Mouse (Mus musculus): ENCODE measurements around the gene Snx25. TPM values are rescaled to one million over a fixed set of nuclear protein-coding genes. Genes with fewer than 3 reads are reported as not detected.
A peak's percentile ranks its signal among the peaks of the same experiment; 100 is the strongest.

The Snx25 gene
- 4.9 and 6.1 TPM in 2 replicates for polyA plus RNA-seq (2015; fragmentation: Nextera tagmentation; extraction: Ambion mirVana)

DNA sequence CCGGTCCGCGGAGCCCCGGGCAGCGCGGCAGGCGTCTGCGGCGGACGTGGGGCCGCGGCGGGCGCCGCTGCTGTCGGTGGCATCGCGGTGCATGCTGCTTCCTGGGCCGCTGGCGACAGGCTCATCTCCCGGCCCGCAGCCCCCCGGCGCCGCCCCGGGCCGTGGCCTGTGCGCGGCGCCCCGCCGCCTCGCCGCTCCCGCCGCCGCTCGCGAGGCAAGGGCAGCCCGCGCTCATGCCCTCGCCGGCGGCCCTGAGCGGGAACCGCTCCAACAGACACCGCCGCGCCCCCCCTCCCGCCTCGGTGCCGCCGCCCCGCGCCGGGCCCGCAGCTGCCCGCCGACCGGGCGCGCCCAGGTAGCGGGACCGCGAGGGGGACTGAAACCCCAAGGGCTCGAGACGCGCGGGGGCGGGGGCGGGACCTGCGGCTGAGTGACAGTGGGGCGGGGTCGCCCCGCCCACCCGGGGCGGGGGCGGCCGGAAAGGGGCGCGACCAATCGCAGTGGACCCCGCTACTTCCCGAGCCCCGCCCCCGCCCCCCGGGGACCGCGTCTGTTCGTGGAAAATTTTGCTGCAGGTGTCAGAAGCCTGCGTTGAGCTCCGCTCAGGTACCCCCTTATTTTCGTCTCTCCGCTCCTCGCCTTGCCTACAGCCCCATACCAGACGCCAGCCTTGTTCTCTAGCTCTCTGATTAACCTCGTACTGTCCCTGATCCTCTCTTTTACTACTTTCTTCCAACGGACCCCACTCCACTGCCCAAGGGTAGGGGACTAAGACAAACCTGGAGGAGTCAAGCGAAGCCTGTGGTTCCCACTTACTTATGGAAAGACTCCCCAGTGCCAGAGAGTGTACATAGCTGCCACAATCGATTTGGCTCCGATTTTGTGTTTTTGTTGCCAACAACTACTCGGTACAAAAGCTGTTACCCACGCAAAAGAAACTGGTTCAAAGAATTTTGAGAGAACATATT, at the start of gene Snx25:
TSS of gene Snx25 (minus strand) at position 96 of the 968 bp plus-strand sequence.
- WGBS, result 1% methylated on average over 79 of the region's 103 CpGs
- Histone ChIP-seq H3K27me3 (replicated peaks; ENCODE audit: control insufficient read depth, insufficient read depth, low read length) (peaks cover 5% of the 10 kb centered on the region), H3K4me1 (replicated peaks; ENCODE audit: control insufficient read depth, insufficient read depth, low read length) (peaks cover 17% of the 10 kb centered on the region), H3K9ac (replicated peaks; ENCODE audit: low read depth, low read length) (peak within 1 kb of the TSS; percentile 86), H3K4me3 (replicated peaks; ENCODE audit: low read length) (peak within 1 kb of the TSS; percentile 89), H3K27ac (ENCODE audit: low read length) (peak within 1 kb of the TSS; percentile 53), H3K9me3 (ENCODE audit: control insufficient read depth, low read length) (no peaks in the 10 kb centered on the region), H3K36me3 (ENCODE audit: control insufficient read depth, insufficient read depth) (no peaks in the 10 kb centered on the region), H3K4me2 (ENCODE audit: low read length) (peak within 1 kb of the TSS; percentile 90)
- ATAC-seq, result peak; percentile 85

DNA sequence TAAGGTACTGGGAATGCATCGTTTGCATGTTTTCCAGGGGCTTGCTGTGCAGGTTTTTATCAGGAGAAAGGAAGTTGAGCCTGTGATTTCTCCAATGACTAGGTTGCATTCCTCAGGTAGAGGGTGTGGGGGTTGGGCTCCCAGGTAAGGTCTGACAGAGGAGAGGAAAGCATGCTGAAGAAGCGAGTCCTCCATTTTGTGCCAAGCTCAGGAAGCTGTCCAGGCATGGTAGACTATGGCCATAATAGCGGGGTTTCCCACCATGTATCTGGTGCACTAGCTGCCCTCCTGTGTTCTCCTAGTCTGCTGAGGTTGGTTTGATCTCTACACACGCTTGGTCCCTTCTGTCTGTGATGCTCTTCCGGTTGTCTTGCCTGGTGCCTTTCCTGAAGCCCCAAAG, 45.7 kb upstream of the Snx25 start:
- 95% methylated on average over 5 of the region's 5 CpGs for WGBS
- no peaks in the 10 kb centered on the region for H3K4me1 ChIP-seq (replicated peaks; ENCODE audit: control insufficient read depth, insufficient read depth, low read length)
- no peaks in the 10 kb centered on the region for H3K27me3 ChIP-seq (replicated peaks; ENCODE audit: control insufficient read depth, insufficient read depth, low read length)
- H3K9ac ChIP-seq (replicated peaks; ENCODE audit: low read depth, low read length), result no peak overlapping the region
- H3K4me3 ChIP-seq (replicated peaks; ENCODE audit: low read length), result no peak overlapping the region
- no peaks in the 10 kb centered on the region for H3K9me3 ChIP-seq (ENCODE audit: control insufficient read depth, low read length)
- H3K36me3 ChIP-seq (ENCODE audit: control insufficient read depth, insufficient read depth), result peaks cover 2% of the 10 kb centered on the region; the same call in 1 of the 2 replicates
- H3K4me2 ChIP-seq (ENCODE audit: low read length), result no peak overlapping the region
- H3K27ac ChIP-seq (ENCODE audit: low read length), result no peak overlapping the region
- ATAC-seq, result no peak

DNA sequence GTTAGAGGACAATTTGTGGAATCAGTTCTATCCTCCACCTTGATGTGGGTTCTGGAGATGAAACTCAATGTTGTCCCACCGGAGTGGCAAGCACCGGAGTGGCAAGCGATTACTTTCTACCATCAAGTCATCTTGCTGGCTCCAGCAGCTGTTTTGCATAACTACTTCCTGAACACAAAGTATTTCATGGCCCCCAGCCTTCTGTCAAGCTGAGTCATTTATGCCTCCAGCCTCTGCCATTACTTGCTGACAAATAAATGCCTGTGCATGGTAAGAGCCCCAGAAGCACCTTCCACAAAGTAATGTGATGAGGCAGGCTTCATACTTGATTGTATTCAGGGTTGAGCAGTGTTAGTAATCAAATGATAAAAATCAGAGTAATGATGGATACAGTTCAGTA, 44.9 kb upstream of the Snx25 start:
- Histone ChIP-seq H3K4me3 (replicated peaks; ENCODE audit: low read length) (no peak overlapping the region), H3K4me1 (replicated peaks; ENCODE audit: control insufficient read depth, insufficient read depth, low read length) (no peaks in the 10 kb centered on the region), H3K27me3 (replicated peaks; ENCODE audit: control insufficient read depth, insufficient read depth, low read length) (no peaks in the 10 kb centered on the region), H3K27ac (ENCODE audit: low read length) (no peak overlapping the region), H3K9ac (replicated peaks; ENCODE audit: low read depth, low read length) (no peak overlapping the region), H3K9me3 (ENCODE audit: control insufficient read depth, low read length) (no peaks in the 10 kb centered on the region), H3K4me2 (ENCODE audit: low read length) (no peak overlapping the region), H3K36me3 (ENCODE audit: control insufficient read depth, insufficient read depth) (peaks cover 2% of the 10 kb centered on the region; the same call in 1 of the 2 replicates)
- ATAC-seq, result no peak
- 99% methylated on average over 3 of the region's 3 CpGs for WGBS

DNA sequence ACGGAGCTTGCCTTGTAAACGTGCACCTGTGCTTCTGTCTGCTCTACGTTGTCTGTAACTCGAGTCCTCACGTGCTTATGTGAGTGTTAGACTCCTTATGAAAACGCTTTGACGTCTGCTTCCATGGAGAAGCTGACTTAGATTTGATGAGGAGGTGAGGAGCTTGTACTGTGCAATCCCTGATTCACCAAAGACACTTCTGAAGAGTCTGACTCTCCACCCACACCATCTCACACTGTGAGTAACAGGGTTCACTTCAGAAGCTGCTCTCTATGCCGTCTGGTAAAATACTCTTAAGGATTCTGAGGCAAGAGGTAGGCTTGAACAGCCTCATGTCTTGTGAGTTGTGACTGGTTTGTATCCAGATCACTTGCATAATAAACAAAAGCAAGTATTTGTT, 41.1 kb upstream of the Snx25 start:
- ATAC-seq, result no peak
- Histone ChIP-seq H3K4me1 (replicated peaks; ENCODE audit: control insufficient read depth, insufficient read depth, low read length) (no peaks in the 10 kb centered on the region), H3K27ac (ENCODE audit: low read length) (no peak overlapping the region), H3K4me3 (replicated peaks; ENCODE audit: low read length) (no peak overlapping the region), H3K4me2 (ENCODE audit: low read length) (no peak overlapping the region), H3K9ac (replicated peaks; ENCODE audit: low read depth, low read length) (no peak overlapping the region), H3K27me3 (replicated peaks; ENCODE audit: control insufficient read depth, insufficient read depth, low read length) (no peaks in the 10 kb centered on the region), H3K36me3 (ENCODE audit: control insufficient read depth, insufficient read depth) (no peaks in the 10 kb centered on the region), H3K9me3 (ENCODE audit: control insufficient read depth, low read length) (no peaks in the 10 kb centered on the region)
- 87% methylated on average over 8 of the region's 8 CpGs for WGBS

DNA sequence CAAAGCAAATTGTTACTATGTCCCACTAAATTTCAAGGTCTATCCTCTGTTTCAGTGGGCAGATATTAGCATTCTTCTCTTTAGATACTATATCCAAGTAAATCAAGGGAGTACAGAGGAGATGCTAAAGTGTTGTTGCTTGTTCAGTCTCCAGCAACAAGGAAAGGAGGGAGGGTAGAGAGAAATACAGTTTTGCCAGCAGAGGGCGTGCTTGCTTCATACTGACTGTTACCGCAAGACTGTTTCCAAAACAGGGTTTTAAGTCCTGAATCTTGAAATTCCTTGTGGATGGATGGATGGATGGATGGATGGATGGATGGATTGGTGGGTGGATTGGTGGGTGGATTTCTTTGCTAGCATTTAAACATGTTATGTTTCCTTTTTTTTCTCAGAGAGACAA, 33.4 kb upstream of the Snx25 start:
- no peaks in the 10 kb centered on the region for H3K4me1 ChIP-seq (replicated peaks; ENCODE audit: control insufficient read depth, insufficient read depth, low read length)
- H3K4me2 ChIP-seq (ENCODE audit: low read length), result no peak overlapping the region
- no peak for ATAC-seq
- H3K36me3 ChIP-seq (ENCODE audit: control insufficient read depth, insufficient read depth), result no peaks in the 10 kb centered on the region
- H3K9me3 ChIP-seq (ENCODE audit: control insufficient read depth, low read length), result no peaks in the 10 kb centered on the region
- H3K27me3 ChIP-seq (replicated peaks; ENCODE audit: control insufficient read depth, insufficient read depth, low read length), result no peaks in the 10 kb centered on the region
- no peak overlapping the region for H3K27ac ChIP-seq (ENCODE audit: low read length)
- H3K9ac ChIP-seq (replicated peaks; ENCODE audit: low read depth, low read length), result no peak overlapping the region
- 3% methylated on average over 2 of the region's 2 CpGs for WGBS
- H3K4me3 ChIP-seq (replicated peaks; ENCODE audit: low read length), result no peak overlapping the region

DNA sequence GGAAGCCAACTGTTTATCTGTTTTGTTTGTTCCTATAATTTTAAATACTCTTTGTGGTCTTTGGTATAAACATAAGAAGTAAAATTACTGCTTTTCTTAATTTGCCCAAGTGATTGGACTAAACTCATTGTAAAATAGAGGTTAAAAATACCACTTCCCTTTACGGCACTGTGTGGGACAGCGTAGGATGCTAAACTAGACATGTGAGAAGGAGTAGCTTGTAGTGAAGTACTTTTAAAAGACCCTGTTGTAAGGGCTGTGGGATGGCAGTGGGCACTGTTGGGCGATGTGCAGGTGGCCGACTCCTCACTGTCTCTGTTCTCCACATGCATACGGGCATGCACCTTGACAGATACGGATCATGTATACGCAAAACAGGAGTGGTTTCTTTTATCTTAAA, 28.2 kb upstream of the Snx25 start:
- Histone ChIP-seq H3K36me3 (ENCODE audit: control insufficient read depth, insufficient read depth) (no peaks in the 10 kb centered on the region), H3K27me3 (replicated peaks; ENCODE audit: control insufficient read depth, insufficient read depth, low read length) (no peaks in the 10 kb centered on the region), H3K4me1 (replicated peaks; ENCODE audit: control insufficient read depth, insufficient read depth, low read length) (no peaks in the 10 kb centered on the region), H3K9ac (replicated peaks; ENCODE audit: low read depth, low read length) (no peak overlapping the region), H3K4me2 (ENCODE audit: low read length) (no peak overlapping the region), H3K9me3 (ENCODE audit: control insufficient read depth, low read length) (no peaks in the 10 kb centered on the region), H3K27ac (ENCODE audit: low read length) (no peak overlapping the region), H3K4me3 (replicated peaks; ENCODE audit: low read length) (no peak overlapping the region)
- ATAC-seq, result no peak
- 98% methylated on average over 7 of the region's 7 CpGs for WGBS

DNA sequence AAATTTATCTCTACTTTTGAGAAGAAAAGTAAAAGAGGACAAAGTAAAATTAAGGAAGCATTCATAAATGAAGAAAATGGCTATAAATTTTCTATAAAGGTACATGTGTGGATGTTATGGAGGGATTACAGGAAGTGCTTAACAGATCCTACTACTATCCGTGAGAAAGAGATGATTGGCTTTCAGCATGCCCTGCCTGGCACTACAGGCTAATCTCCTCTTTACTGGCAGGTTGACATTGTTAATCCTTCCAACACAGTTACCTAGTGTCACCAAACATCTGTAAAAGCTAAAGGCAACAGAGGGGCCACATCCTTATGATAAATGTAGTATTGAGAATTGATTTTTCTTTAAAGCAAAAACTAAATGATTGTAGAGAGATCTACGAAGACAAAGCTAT, 21.7 kb upstream of the Snx25 start:
- H3K27ac ChIP-seq (ENCODE audit: low read length), result no peak overlapping the region
- no peak overlapping the region for H3K9ac ChIP-seq (replicated peaks; ENCODE audit: low read depth, low read length)
- no peaks in the 10 kb centered on the region for H3K27me3 ChIP-seq (replicated peaks; ENCODE audit: control insufficient read depth, insufficient read depth, low read length)
- H3K4me2 ChIP-seq (ENCODE audit: low read length), result no peak overlapping the region
- H3K4me3 ChIP-seq (replicated peaks; ENCODE audit: low read length), result no peak overlapping the region
- ATAC-seq, result no peak
- no peaks in the 10 kb centered on the region for H3K4me1 ChIP-seq (replicated peaks; ENCODE audit: control insufficient read depth, insufficient read depth, low read length)
- WGBS, result 84% methylated on average over 2 of the region's 2 CpGs
- no peaks in the 10 kb centered on the region for H3K9me3 ChIP-seq (ENCODE audit: control insufficient read depth, low read length)
- peaks cover 9% of the 10 kb centered on the region for H3K36me3 ChIP-seq (ENCODE audit: control insufficient read depth, insufficient read depth)

DNA sequence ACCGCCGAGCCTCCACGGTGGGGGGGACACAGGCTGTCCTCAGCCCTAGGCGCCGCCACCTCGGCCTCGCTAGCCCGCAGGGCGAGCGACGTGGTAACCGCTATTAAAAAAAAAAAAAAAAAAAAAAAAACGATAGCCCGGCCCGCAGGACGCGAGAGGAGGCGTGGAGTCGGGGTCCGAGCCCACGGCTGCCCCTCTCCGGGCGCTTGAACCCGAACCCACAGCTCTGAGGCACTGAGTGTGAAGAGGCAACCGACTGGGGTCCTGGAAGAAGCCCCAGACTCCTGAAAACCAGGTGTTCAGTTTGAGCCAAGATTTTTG, 11.9 kb upstream of the Snx25 start:
- H3K27me3 ChIP-seq (replicated peaks; ENCODE audit: control insufficient read depth, insufficient read depth, low read length), result no peaks in the 10 kb centered on the region
- no peaks in the 10 kb centered on the region for H3K9me3 ChIP-seq (ENCODE audit: control insufficient read depth, low read length)
- WGBS, result under 1% methylated on average over 25 of the region's 25 CpGs
- H3K4me1 ChIP-seq (replicated peaks; ENCODE audit: control insufficient read depth, insufficient read depth, low read length), result peaks cover 13% of the 10 kb centered on the region
- no peaks in the 10 kb centered on the region for H3K36me3 ChIP-seq (ENCODE audit: control insufficient read depth, insufficient read depth)
- no peak; the same call in none of the 2 replicates for ATAC-seq
- H3K27ac ChIP-seq (ENCODE audit: low read length), result peak overlapping the region; percentile 72
- peak overlapping the region; percentile 79 for H3K4me3 ChIP-seq (replicated peaks; ENCODE audit: low read length)
- H3K4me2 ChIP-seq (ENCODE audit: low read length), result peak overlapping the region; percentile 88
- H3K9ac ChIP-seq (replicated peaks; ENCODE audit: low read depth, low read length), result peak overlapping the region; percentile 92

DNA sequence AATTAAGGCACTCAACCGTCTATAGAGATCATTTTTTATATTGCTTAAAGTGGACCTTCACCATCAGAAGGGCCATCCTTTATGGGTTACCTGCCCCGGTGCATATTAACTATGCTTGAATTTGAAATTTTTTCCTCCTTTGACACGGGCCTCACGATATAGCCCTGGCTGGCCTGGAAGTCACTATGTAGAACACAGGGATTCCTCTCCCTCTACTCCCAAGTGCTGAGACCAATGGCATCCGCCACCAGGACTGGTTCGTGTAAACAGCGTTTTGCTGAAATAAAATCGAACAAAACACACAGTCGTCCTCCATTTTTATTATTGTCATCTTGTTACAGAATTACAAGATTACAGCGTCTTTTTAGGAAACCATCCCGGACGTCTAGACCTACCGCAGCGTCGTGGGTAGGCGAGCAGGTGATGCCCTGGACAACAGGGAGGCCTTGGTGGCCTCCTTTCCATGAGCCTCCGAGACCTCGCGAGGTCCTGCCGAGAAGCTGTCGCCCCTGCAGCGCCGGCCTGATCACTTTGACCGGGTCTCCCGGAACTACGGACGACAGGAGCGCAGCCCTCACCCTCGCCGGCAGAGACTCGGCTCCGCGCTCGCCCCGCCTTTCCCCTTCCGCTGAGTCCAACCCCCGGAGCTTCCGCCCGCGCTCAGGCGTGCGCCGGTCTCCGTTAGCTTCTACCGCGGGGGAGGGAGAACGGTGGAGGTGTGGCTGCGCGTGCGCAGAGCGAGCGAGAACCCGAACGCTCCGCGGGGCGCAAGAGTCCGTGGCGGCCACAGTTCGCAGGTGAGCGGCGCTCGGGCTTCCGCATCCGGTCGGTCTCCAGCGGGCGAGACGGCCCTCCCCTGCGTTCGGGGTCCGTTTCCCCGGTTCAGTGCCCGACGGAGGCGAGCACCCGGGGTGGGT, 11.3 kb upstream of the Snx25 start:
- peak overlapping the region; percentile 84 for H3K27ac ChIP-seq (ENCODE audit: low read length)
- H3K36me3 ChIP-seq (ENCODE audit: control insufficient read depth, insufficient read depth), result no peaks in the 10 kb centered on the region
- ATAC-seq, result peak; percentile 99
- H3K4me1 ChIP-seq (replicated peaks; ENCODE audit: control insufficient read depth, insufficient read depth, low read length), result peaks cover 13% of the 10 kb centered on the region
- peak overlapping the region; percentile 92 for H3K9ac ChIP-seq (replicated peaks; ENCODE audit: low read depth, low read length)
- peak overlapping the region; percentile 79 for H3K4me3 ChIP-seq (replicated peaks; ENCODE audit: low read length)
- peak overlapping the region; percentile 88 for H3K4me2 ChIP-seq (ENCODE audit: low read length)
- 2% methylated on average over 68 of the region's 77 CpGs for WGBS
- H3K27me3 ChIP-seq (replicated peaks; ENCODE audit: control insufficient read depth, insufficient read depth, low read length), result no peaks in the 10 kb centered on the region
- H3K9me3 ChIP-seq (ENCODE audit: control insufficient read depth, low read length), result no peaks in the 10 kb centered on the region
